Mouse (Mus musculus) midbrain, embryonic 14.5 days (tissue): ENCODE measurements at regions not wholly inside any gene's neighbourhood (a gene's known extent, or its start where the extent isn't known, plus 50 kb on each side); places are given as distances from the start of the nearest gene placed in this dataset.

Experiments
- ATAC-seq: fragments of 200-750 bp; cut with Nextera tagmentation; 2 replicates; pipeline ENCODE4 v1.8.0; 2017; ENCODE audit warnings: moderate number of reproducible peaks, moderate library complexity; ENCODE audit not compliant: low FRiP score, low TSS enrichment
- DNase-seq: peaks from one replicate; pipeline ENCODE4 v3.0.0-alpha.2; 2015
- H3K27ac ChIP-seq: fragments of 300-500 bp; sonication (generic); replicated peaks from 2 replicates; pipeline ENCODE4 v1.5.1; 2014; ENCODE audit warnings: mild to moderate bottlenecking, low read depth, low read length, moderate library complexity
- H3K27me3 ChIP-seq: fragments of 300-500 bp; sonication (generic); 2 replicates; pipeline ENCODE4 v1.6.1; 2014; ENCODE audit warnings: low read length, control low read depth, mixed read lengths; ENCODE audit not compliant: control insufficient read depth, insufficient read depth
- H3K36me3 ChIP-seq: fragments of 300-500 bp; sonication (generic); 2 replicates; pipeline ENCODE4 v1.6.1; 2014; ENCODE audit warnings: low read length, control low read depth; ENCODE audit not compliant: control insufficient read depth, insufficient read depth
- H3K4me1 ChIP-seq: fragments of 300-500 bp; sonication (generic); 2 replicates; pipeline ENCODE4 v1.6.1; 2014; ENCODE audit warnings: mild to moderate bottlenecking, antibody characterized with exemption, low read length, control low read depth; ENCODE audit not compliant: control insufficient read depth, insufficient read depth
- H3K4me2 ChIP-seq: fragments of 300-500 bp; sonication (generic); 2 replicates; pipeline ENCODE4 v1.6.1; 2014; ENCODE audit warnings: mild to moderate bottlenecking, low read length, moderate library complexity
- H3K4me3 ChIP-seq: fragments of 300-500 bp; sonication (generic); replicated peaks from 2 replicates; pipeline ENCODE4 v1.5.1; 2014; ENCODE audit warnings: low read depth, low read length
- H3K9ac ChIP-seq: fragments of 300-500 bp; sonication (generic); replicated peaks from 2 replicates; pipeline ENCODE4 v1.6.1; 2014; ENCODE audit warnings: mild to moderate bottlenecking, low read length, moderate library complexity
- H3K9me3 ChIP-seq: fragments of 300-500 bp; sonication (generic); 2 replicates; pipeline ENCODE4 v1.6.1; 2016; ENCODE audit warnings: low read length, control low read depth, mixed read lengths; ENCODE audit not compliant: control insufficient read depth
- WGBS: fragments of 180-500 bp; shearing (Covaris S2); extraction: QIAGEN DNeasy Blood & Tissue Kit; methylation state at CpG from one replicate; pipeline ENCODE4 v1.1.7; 2014; 5-methylcytosine and 5-hydroxymethylcytosine counted together

- no peak overlapping the region for H3K4me2 ChIP-seq
- H3K4me3 ChIP-seq, result no peak overlapping the region
- ATAC-seq, result peak; percentile 50
- no peaks in the 10 kb centered on the region for H3K9me3 ChIP-seq
- peak; percentile 37 for DNase-seq
- H3K4me1 ChIP-seq, result no peaks in the 10 kb centered on the region
- H3K27ac ChIP-seq, result no peak overlapping the region
- no peak overlapping the region for H3K9ac ChIP-seq
- H3K36me3 ChIP-seq, result no peaks in the 10 kb centered on the region
- H3K27me3 ChIP-seq, result no peaks in the 10 kb centered on the region
- WGBS, result 34% methylated on average over 17 of the region's 17 CpGs
Measured at GRCm38 (mm10) chr7:70046691-70047414, 319.7 kb downstream of the Nr2f2 start.

- Histone ChIP-seq H3K4me3 (no peak overlapping the region), H3K4me1 (no peaks in the 10 kb centered on the region), H3K27ac (no peak overlapping the region), H3K9me3 (no peaks in the 10 kb centered on the region), H3K9ac (no peak overlapping the region), H3K27me3 (no peaks in the 10 kb centered on the region), H3K4me2 (no peak overlapping the region), H3K36me3 (no peaks in the 10 kb centered on the region)
- 81% methylated on average over 1 of the region's 1 CpGs for WGBS
- ATAC-seq (no peak), DNase-seq (no peak)
Measured at GRCm38 (mm10) chr7:70037011-70037410, 329.5 kb downstream of the Nr2f2 start.

GRCm38 (mm10) chr7:70032857-70033256 is 333.7 kb downstream of the Nr2f2 start:
- no peak overlapping the region for H3K9ac ChIP-seq
- no peaks in the 10 kb centered on the region for H3K4me1 ChIP-seq
- H3K36me3 ChIP-seq, result no peaks in the 10 kb centered on the region
- 93% methylated on average over 2 of the region's 2 CpGs for WGBS
- H3K9me3 ChIP-seq, result no peaks in the 10 kb centered on the region
- no peak overlapping the region for H3K4me2 ChIP-seq
- H3K27me3 ChIP-seq, result no peaks in the 10 kb centered on the region
- no peak for DNase-seq
- no peak overlapping the region for H3K4me3 ChIP-seq
- no peak overlapping the region for H3K27ac ChIP-seq
- no peak for ATAC-seq

GRCm38 (mm10) chr7:70029311-70029710 is 337.2 kb downstream of the Nr2f2 start:
- 63% methylated on average over 2 of the region's 2 CpGs for WGBS

GRCm38 (mm10) chr7:70025527-70025926 is 341.0 kb downstream of the Nr2f2 start:
- Histone ChIP-seq H3K27me3 (no peaks in the 10 kb centered on the region), H3K4me3 (no peak overlapping the region), H3K4me1 (no peaks in the 10 kb centered on the region), H3K9ac (no peak overlapping the region), H3K36me3 (no peaks in the 10 kb centered on the region), H3K9me3 (no peaks in the 10 kb centered on the region), H3K27ac (no peak overlapping the region), H3K4me2 (no peak overlapping the region)
- DNase-seq (no peak), ATAC-seq (no peak)

More at GRCm38 (mm10) chr7:70029311-70029710, 337.2 kb downstream of the Nr2f2 start:
- no peak overlapping the region for H3K27ac ChIP-seq
- no peak overlapping the region for H3K4me3 ChIP-seq
- DNase-seq (no peak), ATAC-seq (no peak)
- H3K4me1 ChIP-seq, result no peaks in the 10 kb centered on the region
- H3K27me3 ChIP-seq, result no peaks in the 10 kb centered on the region
- no peaks in the 10 kb centered on the region for H3K36me3 ChIP-seq
- H3K9me3 ChIP-seq, result no peaks in the 10 kb centered on the region
- no peak overlapping the region for H3K4me2 ChIP-seq
- no peak overlapping the region for H3K9ac ChIP-seq

GRCm38 (mm10) chr7:70016611-70017010 is 349.9 kb downstream of the Nr2f2 start:
- no peaks in the 10 kb centered on the region for H3K4me1 ChIP-seq
- H3K36me3 ChIP-seq, result no peaks in the 10 kb centered on the region
- H3K4me3 ChIP-seq, result no peak overlapping the region
- H3K9me3 ChIP-seq, result no peaks in the 10 kb centered on the region
- no peak overlapping the region for H3K27ac ChIP-seq
- H3K9ac ChIP-seq, result no peak overlapping the region
- no peak overlapping the region for H3K4me2 ChIP-seq
- ATAC-seq, result no peak
- DNase-seq, result no peak
- H3K27me3 ChIP-seq, result no peaks in the 10 kb centered on the region

- Histone ChIP-seq H3K4me2 (no peak overlapping the region), H3K9me3 (no peaks in the 10 kb centered on the region), H3K27me3 (peaks cover 35% of the 10 kb centered on the region), H3K9ac (no peak overlapping the region), H3K4me3 (no peak overlapping the region), H3K27ac (no peak overlapping the region), H3K4me1 (no peaks in the 10 kb centered on the region), H3K36me3 (no peaks in the 10 kb centered on the region)
- DNase-seq (peak; percentile 53), ATAC-seq (no peak)
- WGBS, result 12% methylated on average over 8 of the region's 8 CpGs
Measured at GRCm38 (mm10) chr7:70003200-70003986, 363.1 kb downstream of the Nr2f2 start.

GRCm38 (mm10) chr7:69998756-69999155 is 367.8 kb downstream of the Nr2f2 start:
- Histone ChIP-seq H3K36me3 (no peaks in the 10 kb centered on the region), H3K27me3 (peaks cover 55% of the 10 kb centered on the region), H3K4me1 (no peaks in the 10 kb centered on the region), H3K27ac (no peak overlapping the region), H3K4me2 (no peak overlapping the region), H3K9me3 (no peaks in the 10 kb centered on the region), H3K9ac (no peak overlapping the region), H3K4me3 (no peak overlapping the region)
- ATAC-seq (no peak), DNase-seq (no peak)
- WGBS, result 83% methylated on average over 1 of the region's 1 CpGs
